Mouse (Mus musculus) liver, embryonic 14.5 days (tissue): ENCODE measurements around the gene Snx4.

Source experiments
- CTCF ChIP-seq: IDR thresholded peaks from 2 replicates; pipeline ENCODE4 v1.5.1; 2016; ENCODE audit warnings: antibody characterized with exemption, low read depth, control low read depth
- EP300 ChIP-seq: IDR thresholded peaks from 2 replicates; pipeline ENCODE4 v1.6.1; 2016; ENCODE audit warnings: antibody characterized with exemption, low read depth

GRCm38 (mm10) chr16:33288536-33288935 lies 37.3 kb downstream of the Snx4 start:
- TF ChIP-seq CTCF (no peak), EP300 (no peak)
